Mouse (Mus musculus) lung, postnatal 0 days (tissue): Measurements from ENCODE around the gene Trim62.

ENCODE experiments used
- CTCF ChIP-seq: IDR thresholded peaks from 2 replicates; pipeline ENCODE4 v1.5.1; 2016; ENCODE audit warnings: antibody characterized with exemption, mild to moderate bottlenecking
- EP300 ChIP-seq: IDR thresholded peaks from 2 replicates; pipeline ENCODE4 v1.6.1; 2016; ENCODE audit warnings: antibody characterized with exemption, mild to moderate bottlenecking, control low read depth

- TF ChIP-seq EP300 (no peak), CTCF (no peak)
These were observed 30.3 kb upstream of the Trim62 start for GRCm38 (mm10) chr4:128853117-128853516.
